ENCODE assay signal across 9 mouse cellular contexts in genomic region chr4:131254243-131254642, GRCm38 (mm10).
DNase-seq lines count a peak whose midpoint lies in the region; ATAC-seq lines count a peak whose summit lies in the region.
"Had no signal": no experiment of that assay in that cellular context is flagged by ENCODE, and none has a peak within 500 bp of the region (broad histone marks: within the 10 kb centered on the region; RNA-seq: fewer than 3 reads in every experiment).

No protein-coding gene starts in this region.

- peak overlapping the region; percentile 45 for H3K27ac ChIP-seq in heart, embryonic 16.5 days (ENCODE audit: low read length)
- H3K27ac ChIP-seq: liver, embryonic 12.5 days had no signal

- H3K9me3 ChIP-seq in heart, embryonic 16.5 days (replicated peaks; ENCODE audit: control insufficient read depth, low read length), result no peaks in the 10 kb centered on the region
- H3K9me3 ChIP-seq: liver, embryonic 12.5 days had no signal

- 29% methylated on average over 7 of the region's 7 CpGs for WGBS in heart, embryonic 16.5 days

- H3K27me3 ChIP-seq in heart, embryonic 16.5 days (ENCODE audit: control insufficient read depth, insufficient read depth, low read length), result no peaks in the 10 kb centered on the region

- no peak overlapping the region for H3K9ac ChIP-seq in heart, embryonic 16.5 days (ENCODE audit: low read length)
- H3K9ac ChIP-seq: liver, embryonic 12.5 days had no signal

- ATAC-seq in heart, embryonic 16.5 days (replicated peaks; ENCODE audit: extremely low read depth, insufficient read depth, low FRiP score), result no peak; the same call in 1 of the 2 replicates
- ATAC-seq: liver, embryonic 12.5 days; midbrain, embryonic 16.5 days had no signal

- peaks cover 15% of the 10 kb centered on the region for H3K4me1 ChIP-seq in heart, embryonic 16.5 days (ENCODE audit: control insufficient read depth, insufficient read depth, low read length)
- H3K4me1 ChIP-seq: liver, embryonic 12.5 days had no signal

- no peak overlapping the region for H3K4me3 ChIP-seq in heart, embryonic 16.5 days (ENCODE audit: low read length)
- H3K4me3 ChIP-seq: liver, embryonic 12.5 days had no signal

- no peak overlapping the region for H3K4me2 ChIP-seq in heart, embryonic 16.5 days (ENCODE audit: low read depth, low read length)
- H3K4me2 ChIP-seq: liver, embryonic 12.5 days had no signal

- peak; percentile 39 for DNase-seq in Muller cell, postnatal 12 days (ENCODE audit: inconsistent ontology term)
- DNase-seq in adrenal gland, postnatal 10 days, result peak; percentile 86
- peak; percentile 83 to 90 for DNase-seq in kidney, postnatal 36 days
- DNase-seq in thymus, postnatal 36 days, result no peak
- DNase-seq in left cerebral cortex, adult 9 months (ENCODE audit: low spot score in 2 of 2), result no peak
- no peak for DNase-seq in left cerebral cortex, adult 11 months (ENCODE audit: low spot score)

- no peaks in the 10 kb centered on the region for H3K36me3 ChIP-seq in heart, embryonic 16.5 days (ENCODE audit: control insufficient read depth, insufficient read depth)
- H3K36me3 ChIP-seq: liver, embryonic 12.5 days had no signal

Comparison
In these comparisons a context has a peak if more than half of its experiments do, and no peak if none do; other contexts are left out.
1. DNase-seq: peak in Muller cell, postnatal 12 days (single experiment), adrenal gland, postnatal 10 days (single experiment) and kidney, postnatal 36 days (2 of 2); none in thymus, postnatal 36 days (0 of 2), left cerebral cortex, adult 9 months (0 of 2) and left cerebral cortex, adult 11 months (single experiment).